Mouse (Mus musculus): ENCODE results near the gene Wipf2.

GRCm38 (mm10) chr11:98849196-98849894 lies 14.1 kb upstream of the Wipf2 start:
- TF ChIP-seq CTCF (IDR thresholded peaks at IDR 0.05 in 2 of 3, conservative IDR thresholded peaks at IDR 0.05 in 1 of 3; ENCODE audit: control insufficient read depth in 1 of 3, insufficient read depth in 1 of 3, low read depth in 2 of 3, low read length in 3 of 3, poor library complexity in 1 of 3, severe bottlenecking in 1 of 3) (no peak), MAX (IDR thresholded peaks at IDR 0.05; ENCODE audit: low read length) (no peak), EP300 (IDR thresholded peaks at IDR 0.05; ENCODE audit: low read depth in 1 of 2, low read length in 2 of 2) (no peak), TAL1 (IDR thresholded peaks at IDR 0.05; ENCODE audit: low read length) (no peak), MYB (IDR thresholded peaks at IDR 0.05; ENCODE audit: low read depth, low read length) (no peak), POLR2A (IDR thresholded peaks at IDR 0.05; ENCODE audit: control insufficient read depth in 1 of 2, insufficient read depth in 1 of 2, low read depth in 1 of 2, low read length in 2 of 2, poor library complexity in 1 of 2) (no peak), MAZ (IDR thresholded peaks at IDR 0.05; ENCODE audit: low read depth, low read length) (no peak), ZNF384 (IDR thresholded peaks at IDR 0.05; ENCODE audit: low read depth, low read length) (no peak), GATA1 (IDR thresholded peaks at IDR 0.05; ENCODE audit: low read depth, low read length) (no peak), BHLHE40 (IDR thresholded peaks at IDR 0.05; ENCODE audit: borderline replicate concordance, low read depth, low read length) (no peak), UBTF (IDR thresholded peaks at IDR 0.05; ENCODE audit: borderline replicate concordance, insufficient read depth, low read depth, low read length) (no peak), NELFE (IDR thresholded peaks at IDR 0.05; ENCODE audit: low read depth, low read length) (no peak), ZKSCAN1 (IDR thresholded peaks at IDR 0.05; ENCODE audit: low read depth, low read length) (no peak), ZMIZ1 (IDR thresholded peaks at IDR 0.05; ENCODE audit: low read depth, low read length) (no peak)

Measured in MEL (cell line).